ENCODE assay signal across 14 mouse cellular contexts in the genomic region with DNA sequence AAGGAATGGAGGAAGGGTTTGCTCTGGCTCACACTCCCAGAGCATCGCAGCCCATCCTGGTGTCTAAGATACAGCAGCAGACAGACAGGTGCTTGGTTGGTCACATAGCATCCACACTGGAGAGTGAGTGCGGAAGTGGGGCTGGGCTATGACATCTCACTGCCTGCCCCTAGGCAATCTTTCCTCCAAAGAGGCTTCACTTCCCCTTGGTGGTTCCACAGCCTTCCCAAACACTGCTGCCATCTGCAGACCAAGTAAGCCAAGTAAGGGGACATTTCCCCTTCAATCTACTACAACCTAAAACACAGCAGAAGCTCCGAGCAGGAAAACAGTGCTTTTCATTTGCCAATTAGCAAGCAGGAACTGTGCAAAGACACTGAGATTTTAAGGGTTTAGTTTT.
DNase-seq lines count a peak whose midpoint lies in the region; ATAC-seq and TF ChIP-seq lines count a peak whose summit lies in the region.
"Had no signal": no experiment of that assay in that cellular context is flagged by ENCODE, and none has a peak within 500 bp of the region (broad histone marks: within the 10 kb centered on the region; RNA-seq: fewer than 3 reads in every experiment).

No protein-coding gene starts in this region.

- H3K9ac ChIP-seq in intestine, postnatal 0 days (ENCODE audit: low read depth, low read length), result no peak overlapping the region
- no peak overlapping the region for H3K9ac ChIP-seq in intestine, embryonic 16.5 days (ENCODE audit: low read depth, low read length)
- H3K9ac ChIP-seq: embryonic facial prominence, embryonic 15.5 days; heart, embryonic 15.5 days; liver, embryonic 13.5 days; neural tube, embryonic 13.5 days had no signal

- H3K4me2 ChIP-seq in intestine, postnatal 0 days (replicated peaks; ENCODE audit: low read depth), result no peak overlapping the region
- no peak overlapping the region for H3K4me2 ChIP-seq in intestine, embryonic 16.5 days (ENCODE audit: low read depth, low read length)
- H3K4me2 ChIP-seq: embryonic facial prominence, embryonic 15.5 days; heart, embryonic 15.5 days; liver, embryonic 13.5 days; midbrain, embryonic 11.5 days; neural tube, embryonic 13.5 days had no signal

- TF ChIP-seq CTCF in intestine, postnatal 0 days (IDR thresholded peaks at IDR 0.05; ENCODE audit: low read depth), result 0 out of 2 replicates have a peak, but pooled peaks have one; percentile 19
- peak; percentile 16; the same call in 1 of the 2 replicates for TF ChIP-seq CTCF in brain, embryonic 14.5 days (IDR thresholded peaks at IDR 0.05; ENCODE audit: borderline replicate concordance, extremely low read depth, insufficient read depth, insufficient read length)

- no peak for TF ChIP-seq POLR2A in brain, embryonic 14.5 days (IDR thresholded peaks at IDR 0.05; ENCODE audit: borderline replicate concordance, extremely low read depth, insufficient read depth, insufficient read length, poor library complexity, severe bottlenecking)

- H3K36me3 ChIP-seq in intestine, postnatal 0 days (ENCODE audit: control insufficient read depth, insufficient read depth), result no peaks in the 10 kb centered on the region
- H3K36me3 ChIP-seq in intestine, embryonic 16.5 days (ENCODE audit: control insufficient read depth, insufficient read depth, low read length), result no peaks in the 10 kb centered on the region
- H3K36me3 ChIP-seq: embryonic facial prominence, embryonic 15.5 days; heart, embryonic 15.5 days; liver, embryonic 13.5 days; neural tube, embryonic 13.5 days had no signal

- no peaks in the 10 kb centered on the region for H3K27me3 ChIP-seq in intestine, postnatal 0 days (replicated peaks; ENCODE audit: control insufficient read depth, insufficient read depth, low read length)
- H3K27me3 ChIP-seq in intestine, embryonic 16.5 days (replicated peaks; ENCODE audit: control insufficient read depth, insufficient read depth, low read length), result no peaks in the 10 kb centered on the region
- H3K27me3 ChIP-seq: embryonic facial prominence, embryonic 15.5 days; heart, embryonic 15.5 days; liver, embryonic 13.5 days; neural tube, embryonic 13.5 days had no signal

- no peak for ATAC-seq in intestine, postnatal 0 days
- no peak for ATAC-seq in intestine, embryonic 16.5 days
- ATAC-seq in megakaryocyte progenitor cell, adult 5-6 weeks (replicated peaks; ENCODE audit: poor library complexity), result peak; percentile 94
- no peak for ATAC-seq in cerebellum, adult (ENCODE audit: insufficient number of reproducible peaks, low FRiP score, low TSS enrichment)
- ATAC-seq: inflammation-experienced regulatory T-cells, adult 6 months had no signal

- H3K4me3 ChIP-seq in intestine, postnatal 0 days (ENCODE audit: low read depth, low read length), result no peak overlapping the region
- no peak overlapping the region for H3K4me3 ChIP-seq in intestine, embryonic 16.5 days (ENCODE audit: low read length)
- H3K4me3 ChIP-seq: embryonic facial prominence, embryonic 15.5 days; heart, embryonic 15.5 days; liver, embryonic 13.5 days; neural tube, embryonic 13.5 days had no signal

- WGBS in intestine, postnatal 0 days, result 71% methylated on average over 3 of the region's 3 CpGs
- 72% methylated on average over 3 of the region's 3 CpGs for WGBS in intestine, embryonic 16.5 days

- no peak overlapping the region for H3K27ac ChIP-seq in intestine, postnatal 0 days (ENCODE audit: low read depth, low read length)
- H3K27ac ChIP-seq in intestine, embryonic 16.5 days (ENCODE audit: low read length), result no peak overlapping the region
- H3K27ac ChIP-seq: embryonic facial prominence, embryonic 15.5 days; heart, embryonic 15.5 days; liver, embryonic 13.5 days; neural tube, embryonic 13.5 days had no signal

- H3K4me1 ChIP-seq in intestine, postnatal 0 days (replicated peaks; ENCODE audit: control insufficient read depth, insufficient read depth, low read length), result no peaks in the 10 kb centered on the region
- H3K4me1 ChIP-seq in intestine, embryonic 16.5 days (ENCODE audit: control insufficient read depth, insufficient read depth, low read length), result no peaks in the 10 kb centered on the region
- H3K4me1 ChIP-seq: embryonic facial prominence, embryonic 15.5 days; heart, embryonic 15.5 days; liver, embryonic 13.5 days; neural tube, embryonic 13.5 days had no signal

- DNase-seq in lung, postnatal 14 days, result peak; percentile 3
- no peak for DNase-seq in lung, postnatal 36 days
- DNase-seq in brain, embryonic 14.5 days (ENCODE audit: low read depth), result peak; percentile 55
- DNase-seq: cerebellum, adult 18-20 months; liver, embryonic 13.5 days had no signal

- no peaks in the 10 kb centered on the region for H3K9me3 ChIP-seq in intestine, postnatal 0 days (ENCODE audit: control insufficient read depth)
- no peaks in the 10 kb centered on the region for H3K9me3 ChIP-seq in intestine, embryonic 16.5 days (ENCODE audit: control insufficient read depth, low read length)
- H3K9me3 ChIP-seq: embryonic facial prominence, embryonic 15.5 days; heart, embryonic 15.5 days; liver, embryonic 13.5 days; neural tube, embryonic 13.5 days had no signal
